Mouse (Mus musculus) lung, postnatal 14 days (tissue): ENCODE measurements around the gene Fbxl20.

Source experiments
- DNase-seq: peaks from one replicate; pipeline ENCODE4 v3.0.0; 2021

The Fbxl20 gene

DNA sequence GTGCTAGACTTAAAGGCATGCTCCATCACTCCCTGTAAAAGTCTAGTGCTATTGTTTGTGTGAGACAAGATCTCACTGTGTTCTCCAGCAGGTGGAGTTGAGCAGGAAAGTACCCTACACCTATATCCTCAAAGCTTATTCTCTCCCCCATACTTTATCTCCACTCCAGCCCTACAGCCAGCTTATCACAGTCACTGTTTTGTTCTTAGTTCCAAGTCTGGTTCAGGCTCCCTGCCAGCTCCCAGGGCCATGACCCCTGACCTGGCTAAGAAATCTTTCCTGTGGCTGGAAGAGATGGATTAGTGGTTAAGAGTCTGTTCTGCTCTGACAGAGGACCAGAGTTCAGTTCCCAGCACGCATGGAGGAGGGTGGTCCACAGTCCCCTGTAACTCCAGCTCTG, 103.7 kb downstream of the Fbxl20 start:
- DNase-seq = no peak

DNA sequence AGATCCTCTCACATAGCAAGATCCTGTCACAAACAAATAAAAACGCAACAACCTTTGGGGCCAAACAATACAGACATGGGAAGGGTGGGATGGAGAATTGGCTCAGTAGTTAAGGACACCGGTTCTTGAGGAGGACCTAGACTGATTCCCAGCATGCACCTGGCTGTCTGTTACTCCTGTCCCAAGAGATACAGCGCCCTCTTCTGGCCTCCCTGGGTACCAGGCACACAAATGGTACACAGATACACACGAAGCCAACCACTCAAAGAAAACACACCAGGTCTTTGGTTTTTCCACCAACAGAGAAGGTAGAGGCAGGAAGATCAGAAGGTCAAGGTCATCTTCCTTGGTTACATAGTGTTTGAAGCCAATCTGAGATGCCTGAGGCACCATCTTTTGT, 104.6 kb downstream of the Fbxl20 start:
- DNase-seq = no peak

DNA sequence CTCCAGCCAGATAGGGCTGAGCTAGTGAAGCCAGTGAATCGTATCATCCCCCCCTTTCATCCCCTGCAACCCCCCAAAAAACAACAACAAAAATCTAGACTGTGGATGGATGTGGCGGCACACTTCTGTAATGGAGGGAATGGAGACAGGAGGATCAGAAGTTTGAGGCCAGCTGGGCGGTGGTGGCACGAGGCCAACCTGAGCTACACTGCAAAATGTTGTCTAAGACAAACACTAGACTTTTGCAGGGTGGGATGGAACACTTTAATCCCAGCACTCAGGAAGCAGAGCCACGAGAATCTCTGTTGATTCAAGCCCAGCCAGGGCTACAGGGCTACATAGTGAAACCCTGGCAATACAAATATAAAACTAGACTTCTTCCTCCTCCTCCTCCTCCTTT, 106.1 kb downstream of the Fbxl20 start:
- no peak for DNase-seq

DNA sequence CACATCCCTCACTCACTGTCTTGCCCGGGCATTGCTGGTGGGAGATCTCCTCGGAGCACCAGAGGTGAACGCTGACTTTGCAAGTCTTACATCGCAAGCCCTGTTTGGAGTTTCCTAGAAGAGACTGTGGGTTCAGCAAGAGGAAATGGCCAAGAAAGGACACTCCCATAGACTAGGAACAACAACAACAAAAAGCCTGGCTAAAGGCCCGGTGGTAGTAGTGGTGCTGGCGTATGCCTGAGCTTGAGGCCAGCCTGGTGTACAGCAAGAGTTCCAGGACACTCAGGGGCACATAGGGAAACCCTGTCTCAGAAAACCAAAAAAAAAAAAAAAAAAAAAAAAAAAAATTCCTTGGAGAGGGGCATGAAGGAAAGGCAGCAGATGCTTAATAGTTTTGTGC, 107.5 kb downstream of the Fbxl20 start:
- DNase-seq = peak; percentile 42

DNA sequence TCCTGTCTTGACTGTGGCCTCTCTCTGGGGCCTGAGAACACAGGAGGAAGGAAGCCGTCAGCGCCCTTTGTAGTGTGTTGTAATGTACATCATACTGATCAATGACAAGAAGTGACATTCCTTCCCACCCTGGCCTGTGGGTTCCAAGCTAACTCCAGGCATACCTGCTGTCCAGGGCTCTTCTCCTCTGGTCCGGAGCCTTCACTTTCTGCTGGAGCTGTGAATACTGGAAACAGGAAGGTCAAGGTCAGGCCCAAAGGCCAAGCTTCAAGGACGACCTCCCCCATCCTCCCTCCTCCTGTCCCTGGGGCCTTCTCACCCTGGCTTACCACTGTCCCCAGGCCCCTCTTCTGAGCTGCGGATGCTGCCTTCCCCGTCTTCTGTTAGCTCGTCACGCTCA, 109.2 kb downstream of the Fbxl20 start:
- no peak for DNase-seq

DNA sequence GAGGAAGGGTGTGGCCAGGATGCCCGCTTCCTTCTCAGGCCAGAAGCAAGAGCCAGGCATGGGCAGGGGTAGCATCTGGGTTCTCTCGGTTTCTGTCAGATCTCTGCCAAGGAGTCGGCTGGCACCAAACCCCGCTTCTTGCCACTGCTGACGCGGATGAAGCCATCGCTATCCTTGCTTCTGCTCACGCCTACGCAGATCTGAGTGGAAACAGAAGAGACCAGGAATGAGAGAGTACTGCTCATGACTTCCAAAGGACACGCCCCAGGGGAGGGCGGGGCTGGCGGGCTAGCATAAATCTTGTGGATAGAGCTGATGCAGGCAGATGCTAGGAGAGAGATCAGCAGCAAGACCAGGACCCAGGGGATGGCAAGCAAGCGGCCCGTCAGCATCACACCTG, 112.3 kb downstream of the Fbxl20 start:
- no peak for DNase-seq

DNA sequence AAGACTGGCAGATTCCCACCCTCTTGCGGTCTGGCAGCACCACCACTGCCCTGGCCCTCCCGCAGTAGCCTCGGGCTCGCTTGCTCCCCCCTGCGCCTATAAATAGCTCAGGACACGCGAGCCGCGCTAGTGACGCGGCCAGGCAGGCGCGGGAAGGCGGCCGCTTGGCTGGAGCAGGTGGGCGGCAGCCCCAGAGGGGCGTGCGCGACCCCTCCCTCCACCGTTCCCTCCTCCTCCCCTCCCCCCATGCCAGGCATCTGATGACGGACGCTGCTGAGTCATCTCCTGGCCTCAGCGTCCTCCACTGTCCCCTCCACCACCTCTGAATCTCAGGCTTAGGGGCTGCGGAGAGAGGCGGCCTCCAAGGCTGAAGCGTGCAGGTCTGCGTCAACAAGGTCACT, 114.2 kb downstream of the Fbxl20 start:
- peak; percentile 36 for DNase-seq

DNA sequence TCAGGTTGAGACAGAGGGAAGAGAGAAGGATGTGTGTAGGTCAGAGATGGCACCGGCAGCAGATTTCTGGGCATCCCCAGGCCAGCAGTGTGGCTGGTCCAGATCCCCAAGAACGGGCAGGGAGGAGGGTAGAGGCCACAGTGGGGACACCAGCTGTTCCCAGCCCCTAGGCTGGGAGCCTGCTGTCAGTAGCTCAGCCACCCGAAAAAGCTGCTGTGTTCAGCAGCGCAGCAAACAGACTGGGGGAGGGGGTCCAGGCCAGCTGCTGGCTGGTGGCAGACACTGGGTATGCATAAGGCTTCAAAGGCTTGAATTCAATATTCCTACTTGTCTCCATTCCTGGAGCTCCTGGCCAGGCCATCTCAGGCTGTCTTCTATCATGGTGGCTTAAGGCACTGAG, 115.4 kb downstream of the Fbxl20 start:
- no peak for DNase-seq

GRCm38 (mm10) chr11:98034061-98034460, 116.1 kb downstream of the Fbxl20 start:
- DNase-seq = no peak
